Mouse (Mus musculus) ovary, postnatal 10 days (tissue): Measurements from ENCODE around the gene Podxl2.
A peak's percentile ranks its signal among the peaks of the same experiment; 100 is the strongest.

Source experiments
- DNase-seq: peaks from one replicate; pipeline ENCODE4 v3.0.0; 2022; ENCODE audit warnings: low spot score

Podxl2 gene

GRCm38 (mm10) chr6:88843781-88844725 is 30.8 kb downstream of the Podxl2 start:
- no peak for DNase-seq

- DNase-seq = no peak
Observed at GRCm38 (mm10) chr6:88843241-88843640, 31.6 kb downstream of the Podxl2 start.

- DNase-seq = peak; percentile 41
Observed at GRCm38 (mm10) chr6:88842731-88843151, 32.1 kb downstream of the Podxl2 start.

- DNase-seq = peak; percentile 89
Observed at GRCm38 (mm10) chr6:88841781-88842689, 32.8 kb downstream of the Podxl2 start, which contains the start of gene Abtb1. Abtb1 (minus strand) TSS chr6:88841984.

GRCm38 (mm10) chr6:88841514-88841780 is 33.4 kb downstream of the Podxl2 start:
- DNase-seq = no peak

- no peak for DNase-seq
Observed at GRCm38 (mm10) chr6:88840791-88841513, 33.9 kb downstream of the Podxl2 start.

GRCm38 (mm10) chr6:88840211-88840610 is 34.6 kb downstream of the Podxl2 start:
- no peak for DNase-seq

- DNase-seq = no peak
Observed at GRCm38 (mm10) chr6:88839135-88839970, 35.5 kb downstream of the Podxl2 start.

- no peak for DNase-seq
Observed at GRCm38 (mm10) chr6:88838613-88839012, 36.2 kb downstream of the Podxl2 start.

GRCm38 (mm10) chr6:88837999-88838398 is 36.8 kb downstream of the Podxl2 start:
- DNase-seq = no peak

GRCm38 (mm10) chr6:88836178-88836819 is 38.5 kb downstream of the Podxl2 start:
- no peak for DNase-seq

- DNase-seq = no peak
Observed at GRCm38 (mm10) chr6:88835047-88835446, 39.8 kb downstream of the Podxl2 start.

- no peak for DNase-seq
Observed at GRCm38 (mm10) chr6:88833340-88834140, 41.3 kb downstream of the Podxl2 start.

- DNase-seq = no peak
Observed at GRCm38 (mm10) chr6:88832663-88833062, 42.2 kb downstream of the Podxl2 start.

GRCm38 (mm10) chr6:88831456-88831855 is 43.4 kb downstream of the Podxl2 start:
- DNase-seq = no peak

- no peak for DNase-seq
Observed at GRCm38 (mm10) chr6:88830112-88830702, 44.6 kb downstream of the Podxl2 start.

GRCm38 (mm10) chr6:88829579-88829978 is 45.3 kb downstream of the Podxl2 start:
- DNase-seq = no peak

GRCm38 (mm10) chr6:88828206-88829009 is 46.4 kb downstream of the Podxl2 start:
- no peak for DNase-seq
